Mouse (Mus musculus) spleen, embryonic (tissue): ENCODE data around the gene Psmb9.

ENCODE experiments used
- CTCF ChIA-PET: fragments of 350-600 bp; sonication (Branson Sonifier 250); formaldehyde crosslinking; loops from one replicate; lab custom pipeline; 2022; lab: Charles Lee

Gene Psmb9

GRCm38 (mm10) chr17:34206731-34207130, 19.2 kb upstream of the Psmb9 start:
- CTCF ChIA-PET = interaction anchor here (0.6 to 0.7 kb wide), 2 partner anchors 66 to 108 kb away, joined by 5 to 6 read pairs; no protein-coding TSS in a partner anchor

DNA sequence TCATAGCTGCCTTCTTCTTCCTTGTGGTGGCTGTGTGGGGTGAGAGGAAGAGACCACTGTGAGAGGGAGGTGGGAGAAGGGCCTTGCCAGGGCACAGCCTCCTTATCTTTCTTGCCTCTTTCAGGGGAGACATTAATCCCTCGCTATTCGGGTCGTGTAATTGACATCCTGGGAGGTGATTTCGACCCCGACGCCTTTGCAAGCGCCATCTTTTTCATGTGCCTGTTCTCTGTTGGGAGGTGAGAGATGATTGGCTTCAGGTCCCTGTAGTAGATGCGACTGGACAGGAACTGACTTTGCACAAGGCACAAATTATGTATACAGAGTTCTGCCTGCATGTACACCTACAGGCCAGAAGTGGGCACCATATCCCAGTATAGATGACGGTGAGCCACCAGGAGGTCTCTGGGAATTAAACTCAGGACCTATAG, 18.2 kb upstream of the Psmb9 start:
- CTCF ChIA-PET = interaction anchor here (2.2 kb wide), 1 partner anchor 36 kb away, joined by 12 read pairs; no protein-coding TSS in a partner anchor

- CTCF ChIA-PET = interaction anchor here (1.0 to 2.2 kb wide), 2 partner anchors 19 to 35 kb away, joined by 3 to 12 read pairs; no protein-coding TSS in a partner anchor
Measured at GRCm38 (mm10) chr17:34205021-34205745, 17.6 kb upstream of the Psmb9 start.

- CTCF ChIA-PET = interaction anchor here (1.0 to 2.2 kb wide), 2 partner anchors 18 to 34 kb away, joined by 3 to 12 read pairs; no protein-coding TSS in a partner anchor
Measured at GRCm38 (mm10) chr17:34204303-34205010, 16.9 kb upstream of the Psmb9 start.

GRCm38 (mm10) chr17:34203444-34203843, 15.9 kb upstream of the Psmb9 start, which contains the start of gene Tap2:
TSS of gene Tap2 (plus strand) at chr17:34203527.
- CTCF ChIA-PET = interaction anchor here (0.6 to 2.2 kb wide), 2 partner anchors 11 to 33 kb away, joined by 7 to 12 read pairs; no protein-coding TSS in a partner anchor

DNA sequence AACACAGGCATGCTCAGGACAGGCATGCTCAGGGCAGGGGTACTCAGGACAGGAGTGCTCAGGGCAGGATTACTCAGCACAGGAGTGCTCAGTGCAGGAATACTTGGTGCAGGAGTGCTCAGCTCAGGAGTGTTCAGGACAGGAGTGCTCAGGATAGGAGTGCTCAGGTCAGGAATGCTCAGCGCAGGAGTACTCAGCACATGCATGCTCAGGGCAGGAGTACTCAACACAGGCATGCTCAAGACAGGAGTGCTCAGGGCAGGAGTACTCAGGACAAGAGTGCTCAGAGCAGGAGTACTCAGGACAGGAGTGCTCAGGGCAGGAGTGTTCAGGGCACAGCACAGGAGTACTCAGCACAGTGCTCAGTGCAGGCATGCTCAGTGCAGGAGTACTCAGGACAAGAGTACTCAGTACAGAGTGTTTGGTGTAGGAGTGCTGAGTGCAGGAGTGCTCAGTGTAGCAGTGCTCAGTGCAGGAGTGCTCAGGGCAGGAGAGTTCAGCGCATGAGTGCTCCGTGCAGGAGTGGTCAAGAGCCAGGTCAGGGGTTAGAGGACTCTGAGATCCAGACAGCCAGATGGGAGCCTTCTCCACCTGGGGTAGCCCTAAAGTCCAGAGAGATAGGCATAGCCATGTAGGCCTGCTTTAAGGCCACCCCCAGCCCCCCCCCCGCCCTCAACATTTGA, 15.3 kb upstream of the Psmb9 start:
- CTCF ChIA-PET = interaction anchor here (0.6 kb wide), 1 partner anchor 12 kb away, joined by 7 read pairs; no protein-coding TSS in a partner anchor

DNA sequence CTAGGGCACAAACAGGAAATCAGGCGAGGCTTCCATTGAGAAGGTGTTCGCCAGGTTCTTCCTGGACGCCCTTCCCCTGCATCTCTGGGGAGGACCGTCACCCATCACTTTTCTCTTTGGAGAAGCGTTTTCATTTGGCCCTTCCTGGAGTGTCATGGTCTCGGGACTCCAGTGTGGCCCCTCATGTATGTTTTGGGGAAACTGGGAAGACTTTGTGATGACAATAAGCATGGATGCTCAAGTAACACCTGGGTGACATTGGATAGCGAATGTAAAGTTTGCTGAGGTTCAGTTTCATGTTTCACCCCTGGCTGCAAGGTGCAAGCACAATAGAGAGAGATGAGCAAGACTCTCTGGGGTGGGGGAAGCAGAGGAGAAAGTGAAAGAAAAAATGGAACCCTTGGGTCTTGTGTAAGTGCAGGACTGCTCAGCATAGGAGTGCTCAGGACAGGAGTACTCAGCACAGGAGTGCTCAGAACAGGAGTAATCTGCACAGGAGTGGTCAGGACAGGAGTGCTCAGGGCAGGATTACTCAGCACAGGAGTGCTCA, 14.0 kb upstream of the Psmb9 start:
- CTCF ChIA-PET = interaction anchor here (1.0 to 1.3 kb wide), 2 partner anchors 15 to 125 kb away, joined by 3 read pairs; no protein-coding TSS in a partner anchor

- CTCF ChIA-PET = interaction anchor here (0.8 to 1.3 kb wide), 3 partner anchors 15 to 125 kb away, joined by 3 read pairs; no protein-coding TSS in a partner anchor
Measured at GRCm38 (mm10) chr17:34200772-34201505, 13.4 kb upstream of the Psmb9 start.

- CTCF ChIA-PET = interaction anchor here (0.8 to 1.3 kb wide), 2 partner anchors 11 to 14 kb away, joined by 3 read pairs; no protein-coding TSS in a partner anchor
Measured at GRCm38 (mm10) chr17:34200047-34200446, 12.5 kb upstream of the Psmb9 start.

DNA sequence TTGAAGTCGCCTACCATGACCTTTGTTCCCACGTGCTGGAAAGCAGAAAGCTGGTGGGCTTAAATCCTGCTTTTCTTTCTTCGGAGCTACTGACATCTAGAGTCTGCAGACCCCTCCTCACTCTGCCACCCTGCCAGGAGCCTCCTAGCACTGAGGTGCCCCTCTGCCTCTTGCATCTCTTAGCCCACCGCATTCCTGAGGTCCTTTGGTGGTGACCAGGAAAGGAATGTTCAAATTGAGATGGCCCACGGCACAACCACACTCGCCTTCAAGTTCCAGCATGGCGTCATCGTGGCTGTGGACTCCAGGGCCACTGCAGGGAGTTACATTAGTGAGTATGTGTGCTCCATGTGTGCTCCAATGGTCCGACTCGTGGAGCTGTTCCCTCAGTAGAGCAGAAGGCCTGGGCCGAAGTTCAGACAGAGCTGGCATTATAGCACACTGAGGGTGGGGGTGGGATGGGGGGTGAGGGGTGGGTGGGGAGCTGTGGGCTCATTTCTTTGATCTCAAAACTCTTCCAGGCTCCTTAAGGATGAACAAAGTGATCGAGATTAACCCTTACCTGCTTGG, 11.6 kb upstream of the Psmb9 start:
- CTCF ChIA-PET = interaction anchor here (0.8 to 1.0 kb wide), 3 partner anchors 12 to 96 kb away, joined by 3 to 14 read pairs (median 4); no protein-coding TSS in a partner anchor

GRCm38 (mm10) chr17:34198521-34198912, 11.0 kb upstream of the Psmb9 start:
- CTCF ChIA-PET = interaction anchor here (1.0 kb wide), 2 partner anchors 14 to 36 kb away, joined by 7 to 14 read pairs; no protein-coding TSS in a partner anchor

DNA sequence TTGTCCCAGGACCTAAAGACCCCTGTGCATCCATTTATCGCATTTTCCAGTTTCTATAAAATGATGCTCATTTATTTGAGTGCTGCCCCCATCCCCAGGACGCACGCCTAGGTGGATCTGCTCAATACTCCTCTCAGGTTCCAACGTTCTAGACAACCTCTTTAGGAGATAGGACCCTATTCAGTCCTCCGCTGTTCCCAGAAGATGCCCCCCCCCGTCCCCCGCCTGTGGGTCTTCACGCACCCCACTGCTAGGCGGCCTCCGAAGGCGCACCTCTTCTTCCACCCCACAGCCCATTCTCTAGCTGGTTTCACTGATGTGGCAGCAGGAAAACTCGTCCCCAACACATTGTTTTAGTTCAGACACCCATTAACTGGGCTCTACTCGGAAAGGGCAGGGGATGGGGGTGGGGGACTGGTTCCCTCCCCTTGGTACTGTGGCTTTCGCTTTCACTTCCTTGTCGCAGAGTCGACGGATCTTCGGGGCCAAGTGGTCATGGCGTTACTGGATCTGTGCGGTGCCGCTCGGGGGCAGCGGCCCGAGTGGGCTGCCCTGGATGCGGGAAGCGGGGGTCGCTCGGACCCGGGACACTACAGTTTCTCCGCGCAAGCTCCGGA, 10.4 kb upstream of the Psmb9 start:
- CTCF ChIA-PET = interaction anchor here (1.0 kb wide), 1 partner anchor 13 kb away, joined by 7 read pairs; no protein-coding TSS in a partner anchor

- CTCF ChIA-PET = interaction anchor here (0.6 to 1.0 kb wide), 2 partner anchors 13 to 969 kb away, joined by 7 to 8 read pairs; no protein-coding TSS in a partner anchor
Measured at GRCm38 (mm10) chr17:34196941-34197894, 9.7 kb upstream of the Psmb9 start, which contains the start of gene Psmb8. TSS of gene Psmb8 (plus strand) at chr17:34197721.

- CTCF ChIA-PET = interaction anchor here (0.6 to 1.2 kb wide), 2 partner anchors 10 to 970 kb away, joined by 3 to 8 read pairs; partner anchors contain the start of gene Tap1
Measured at GRCm38 (mm10) chr17:34196491-34196890, 8.9 kb upstream of the Psmb9 start.

DNA sequence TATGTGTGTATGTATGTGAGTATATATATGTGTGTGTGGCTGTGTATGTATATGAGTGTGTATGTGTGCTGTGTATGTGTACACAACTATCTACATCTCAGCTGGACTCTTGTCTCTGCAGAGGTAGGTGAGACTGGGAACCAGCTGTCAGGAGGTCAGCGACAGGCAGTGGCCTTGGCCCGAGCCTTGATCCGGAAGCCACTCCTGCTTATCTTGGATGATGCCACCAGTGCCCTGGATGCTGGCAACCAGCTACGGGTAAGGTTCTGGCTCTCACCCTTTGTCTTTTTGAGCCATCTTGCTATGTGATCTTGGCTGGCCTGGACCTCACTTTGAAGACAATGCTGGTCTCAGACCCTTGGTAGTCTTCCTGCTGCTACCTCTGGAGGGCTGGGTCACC, 7.2 kb upstream of the Psmb9 start:
- CTCF ChIA-PET = interaction anchor here (0.9 kb wide), 1 partner anchor 25 kb away, joined by 4 read pairs; no protein-coding TSS in a partner anchor

DNA sequence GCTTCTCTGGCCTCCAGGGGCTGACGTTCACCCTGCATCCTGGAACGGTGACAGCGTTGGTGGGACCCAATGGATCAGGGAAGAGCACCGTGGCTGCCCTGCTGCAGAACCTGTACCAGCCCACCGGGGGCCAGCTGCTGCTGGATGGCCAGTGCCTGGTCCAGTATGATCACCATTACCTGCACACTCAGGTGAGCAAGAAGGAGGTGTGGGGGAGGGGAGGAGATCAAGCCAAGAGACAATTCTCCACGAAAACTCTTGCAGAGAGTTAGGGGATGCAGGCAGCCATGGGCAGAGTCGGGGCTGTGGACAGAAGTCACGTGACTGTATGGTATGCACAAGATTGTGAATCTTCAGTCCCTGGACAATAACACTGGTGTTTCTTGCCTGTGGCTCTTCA, 5.9 kb upstream of the Psmb9 start:
- CTCF ChIA-PET = no interaction called here

GRCm38 (mm10) chr17:34192852-34193251, 5.3 kb upstream of the Psmb9 start:
- CTCF ChIA-PET = interaction anchor here (0.6 kb wide), 1 partner anchor 44 kb away, joined by 3 read pairs; no protein-coding TSS in a partner anchor
